Mouse (Mus musculus): ENCODE data around the gene Kmt2d. TPM values are rescaled to one million over a fixed set of nuclear protein-coding genes. Genes with fewer than 3 reads are reported as not detected.

The Kmt2d gene
- polyA plus RNA-seq, 1 experiment = 105 TPM

DNA sequence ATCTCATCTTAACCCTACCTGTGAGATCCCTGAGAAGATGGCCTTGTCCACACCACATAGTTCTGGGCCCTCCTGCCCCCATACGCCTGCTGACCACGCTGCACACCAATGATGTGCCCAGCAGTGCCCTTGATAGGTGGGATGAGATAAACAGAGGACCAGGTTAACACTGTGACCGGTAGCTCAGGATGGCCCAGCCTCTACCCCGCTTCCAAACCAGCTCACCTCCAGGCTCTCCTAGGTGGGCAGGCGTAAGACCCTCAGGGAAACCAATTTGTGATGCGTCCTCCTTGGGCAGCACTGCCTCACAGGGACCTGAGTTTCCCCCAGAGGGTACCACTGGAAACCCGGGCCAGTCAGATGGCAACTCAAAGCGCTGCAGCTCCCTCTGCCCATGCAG lies 5.2 kb downstream of the Kmt2d start:
- WGBS = 97% methylated on average over 8 of the region's 8 CpGs
- no peak overlapping the region for H3K4me3 ChIP-seq (replicated peaks; ENCODE audit: control insufficient read depth, low read depth, low read length)
- peaks cover 4% of the 10 kb centered on the region for H3K4me1 ChIP-seq (ENCODE audit: control insufficient read depth, insufficient read depth, low read length)
- TF ChIP-seq CTCF (IDR thresholded peaks at IDR 0.05; ENCODE audit: control insufficient read depth, insufficient read depth, low read length) = no peak
- TF ChIP-seq POLR2A (IDR thresholded peaks at IDR 0.05; ENCODE audit: borderline replicate concordance, control insufficient read depth, low read depth, low read length) = no peak
- no peak overlapping the region for H3K27ac ChIP-seq (ENCODE audit: control insufficient read depth, insufficient read depth, low read depth, low read length, poor library complexity)

DNA sequence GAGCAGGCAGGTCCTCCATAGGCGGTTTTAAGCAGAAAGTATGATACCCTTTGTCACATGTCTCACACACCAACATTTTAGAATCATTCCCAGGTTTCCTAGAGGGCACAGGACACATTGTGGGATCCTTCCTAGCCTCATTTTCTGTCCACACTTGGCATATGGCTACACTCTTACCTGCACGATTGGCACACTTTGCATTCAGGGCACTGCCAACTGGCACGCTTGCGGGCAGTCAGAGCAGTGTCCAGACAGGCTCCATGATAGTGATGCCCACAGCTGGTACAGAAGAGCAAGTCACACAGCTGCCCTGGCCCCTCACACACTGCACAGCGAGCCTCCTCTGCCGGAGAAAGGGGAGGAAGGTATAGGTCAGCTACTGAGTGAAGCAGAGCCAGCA lies 6.1 kb downstream of the Kmt2d start:
- Histone ChIP-seq H3K4me3 (replicated peaks; ENCODE audit: control insufficient read depth, low read depth, low read length) (no peak overlapping the region), H3K4me1 (ENCODE audit: control insufficient read depth, insufficient read depth, low read length) (peaks cover 4% of the 10 kb centered on the region), H3K27ac (ENCODE audit: control insufficient read depth, insufficient read depth, low read depth, low read length, poor library complexity) (no peak overlapping the region)
- WGBS = 88% methylated on average over 6 of the region's 6 CpGs
- no peak for TF ChIP-seq CTCF (IDR thresholded peaks at IDR 0.05; ENCODE audit: control insufficient read depth, insufficient read depth, low read length)
- no peak for TF ChIP-seq POLR2A (IDR thresholded peaks at IDR 0.05; ENCODE audit: borderline replicate concordance, control insufficient read depth, low read depth, low read length)

GRCm38 (mm10) chr15:98863451-98863958 lies 7.5 kb downstream of the Kmt2d start:
- WGBS = 89% methylated on average over 12 of the region's 12 CpGs
- Histone ChIP-seq H3K4me1 (ENCODE audit: control insufficient read depth, insufficient read depth, low read length) (peaks cover 2% of the 10 kb centered on the region; the same call in 1 of the 2 replicates), H3K27ac (ENCODE audit: control insufficient read depth, insufficient read depth, low read depth, low read length, poor library complexity) (no peak overlapping the region), H3K4me3 (replicated peaks; ENCODE audit: control insufficient read depth, low read depth, low read length) (no peak overlapping the region)
- TF ChIP-seq POLR2A (IDR thresholded peaks at IDR 0.05; ENCODE audit: borderline replicate concordance, control insufficient read depth, low read depth, low read length) (no peak), CTCF (IDR thresholded peaks at IDR 0.05; ENCODE audit: control insufficient read depth, insufficient read depth, low read length) (no peak)

- 89% methylated on average over 21 of the region's 21 CpGs for WGBS
- H3K4me3 ChIP-seq (replicated peaks; ENCODE audit: control insufficient read depth, low read depth, low read length) = no peak overlapping the region
- H3K27ac ChIP-seq (ENCODE audit: control insufficient read depth, insufficient read depth, low read depth, low read length, poor library complexity) = no peak overlapping the region
- H3K4me1 ChIP-seq (ENCODE audit: control insufficient read depth, insufficient read depth, low read length) = no peaks in the 10 kb centered on the region
- TF ChIP-seq CTCF (IDR thresholded peaks at IDR 0.05; ENCODE audit: control insufficient read depth, insufficient read depth, low read length) (no peak), POLR2A (IDR thresholded peaks at IDR 0.05; ENCODE audit: borderline replicate concordance, control insufficient read depth, low read depth, low read length) (no peak)
Measured at GRCm38 (mm10) chr15:98861701-98862410, 9.1 kb downstream of the Kmt2d start.

GRCm38 (mm10) chr15:98860921-98861320 lies 10.1 kb downstream of the Kmt2d start:
- H3K27ac ChIP-seq (ENCODE audit: control insufficient read depth, insufficient read depth, low read depth, low read length, poor library complexity) = no peak overlapping the region
- no peaks in the 10 kb centered on the region for H3K4me1 ChIP-seq (ENCODE audit: control insufficient read depth, insufficient read depth, low read length)
- TF ChIP-seq CTCF (IDR thresholded peaks at IDR 0.05; ENCODE audit: control insufficient read depth, insufficient read depth, low read length) (no peak), POLR2A (IDR thresholded peaks at IDR 0.05; ENCODE audit: borderline replicate concordance, control insufficient read depth, low read depth, low read length) (no peak)
- WGBS = 95% methylated on average over 18 of the region's 18 CpGs
- no peak overlapping the region for H3K4me3 ChIP-seq (replicated peaks; ENCODE audit: control insufficient read depth, low read depth, low read length)

DNA sequence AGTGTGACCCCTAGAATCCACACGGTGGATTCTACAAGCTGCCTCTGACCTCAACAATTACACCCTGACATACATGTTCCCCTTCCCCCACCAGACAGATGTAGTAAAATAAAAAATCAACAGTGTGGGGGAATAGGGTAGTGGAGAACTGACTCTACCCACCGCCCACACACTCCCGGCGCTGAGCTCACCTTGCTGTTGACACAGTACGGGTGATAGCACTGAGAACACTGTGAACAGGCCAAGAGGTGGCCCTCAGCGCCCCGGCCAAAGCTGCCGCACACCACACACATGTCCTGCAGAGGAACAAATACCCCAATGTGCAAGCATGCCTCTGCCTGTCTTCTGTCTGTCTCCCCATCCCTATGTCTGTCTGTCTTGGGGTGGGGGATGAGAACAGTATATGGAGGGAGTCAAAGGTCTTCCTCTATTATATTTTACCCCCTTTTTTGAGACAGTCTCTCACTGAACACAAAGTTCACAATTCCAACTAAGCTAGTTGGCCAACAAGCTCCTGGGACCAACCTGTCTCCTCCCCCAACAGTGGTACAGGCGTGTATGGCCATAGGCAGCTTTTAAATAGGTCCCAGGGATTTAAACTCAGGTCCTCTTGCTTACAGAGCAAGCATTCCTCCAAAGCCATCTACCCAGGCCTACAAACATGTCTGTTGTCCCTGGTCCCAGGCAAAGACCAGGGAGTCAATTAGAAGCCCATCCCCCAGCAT lies 11.5 kb downstream of the Kmt2d start:
- TF ChIP-seq CTCF (IDR thresholded peaks at IDR 0.05; ENCODE audit: control insufficient read depth, insufficient read depth, low read length) (no peak), POLR2A (IDR thresholded peaks at IDR 0.05; ENCODE audit: borderline replicate concordance, control insufficient read depth, low read depth, low read length) (no peak)
- H3K4me1 ChIP-seq (ENCODE audit: control insufficient read depth, insufficient read depth, low read length) = no peaks in the 10 kb centered on the region
- no peak overlapping the region for H3K27ac ChIP-seq (ENCODE audit: control insufficient read depth, insufficient read depth, low read depth, low read length, poor library complexity)
- H3K4me3 ChIP-seq (replicated peaks; ENCODE audit: control insufficient read depth, low read depth, low read length) = no peak overlapping the region
- 91% methylated on average over 9 of the region's 9 CpGs for WGBS

- WGBS = 90% methylated on average over 16 of the region's 16 CpGs
- TF ChIP-seq POLR2A (IDR thresholded peaks at IDR 0.05; ENCODE audit: borderline replicate concordance, control insufficient read depth, low read depth, low read length) (no peak), CTCF (IDR thresholded peaks at IDR 0.05; ENCODE audit: control insufficient read depth, insufficient read depth, low read length) (no peak)
- H3K4me3 ChIP-seq (replicated peaks; ENCODE audit: control insufficient read depth, low read depth, low read length) = no peak overlapping the region
- no peak overlapping the region for H3K27ac ChIP-seq (ENCODE audit: control insufficient read depth, insufficient read depth, low read depth, low read length, poor library complexity)
- H3K4me1 ChIP-seq (ENCODE audit: control insufficient read depth, insufficient read depth, low read length) = no peaks in the 10 kb centered on the region
Measured at GRCm38 (mm10) chr15:98854214-98854613, 16.8 kb downstream of the Kmt2d start.

- TF ChIP-seq CTCF (IDR thresholded peaks at IDR 0.05; ENCODE audit: control insufficient read depth, insufficient read depth, low read length) (no peak), POLR2A (IDR thresholded peaks at IDR 0.05; ENCODE audit: borderline replicate concordance, control insufficient read depth, low read depth, low read length) (no peak)
- no peak overlapping the region for H3K27ac ChIP-seq (ENCODE audit: control insufficient read depth, insufficient read depth, low read depth, low read length, poor library complexity)
Measured at GRCm38 (mm10) chr15:98853161-98853937, 17.7 kb downstream of the Kmt2d start.

More at GRCm38 (mm10) chr15:98853161-98853937, 17.7 kb downstream of the Kmt2d start:
- Histone ChIP-seq H3K4me1 (ENCODE audit: control insufficient read depth, insufficient read depth, low read length) (no peaks in the 10 kb centered on the region), H3K4me3 (replicated peaks; ENCODE audit: control insufficient read depth, low read depth, low read length) (no peak overlapping the region)
- 91% methylated on average over 28 of the region's 28 CpGs for WGBS
